ENCODE assay signal across 8 mouse cellular contexts in the genomic region with DNA sequence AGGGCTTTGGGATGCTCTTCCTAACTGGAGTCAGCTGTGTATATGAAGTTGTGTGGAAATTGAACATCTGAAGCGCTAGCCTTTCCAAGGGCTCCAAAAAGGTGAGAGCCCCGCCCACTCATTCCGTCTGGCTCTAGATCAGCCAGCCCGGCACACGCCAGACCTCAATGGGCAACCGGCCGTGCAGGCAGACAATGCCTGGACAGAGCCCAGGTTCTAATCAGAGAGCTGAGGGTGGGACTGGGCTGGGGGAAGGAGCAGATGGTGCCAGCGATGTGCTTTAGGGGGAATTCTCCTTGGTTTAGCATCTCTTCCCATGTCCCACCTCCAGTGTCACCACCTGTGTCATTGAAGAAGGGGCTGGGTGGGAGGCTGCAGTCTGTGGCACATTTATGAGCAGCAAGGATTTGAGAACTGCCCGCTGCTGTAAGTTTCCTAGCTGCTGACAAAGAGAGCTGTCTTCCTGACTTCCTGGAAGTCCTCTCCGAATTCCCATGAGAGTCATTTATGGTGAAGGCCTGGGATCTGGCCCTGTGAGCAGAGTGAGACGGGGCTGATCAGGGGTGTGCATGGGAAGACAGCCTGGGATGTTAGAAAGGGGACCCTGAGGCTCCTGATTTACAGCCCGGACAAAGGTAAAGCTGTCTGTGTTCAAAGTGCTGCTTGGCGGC. TPM values are rescaled to one million over a fixed set of nuclear protein-coding genes. Genes with fewer than 3 reads are reported as not detected.
DNase-seq lines count a peak whose midpoint lies in the region; ATAC-seq and TF ChIP-seq lines count a peak whose summit lies in the region.

No protein-coding gene starts in this region.

- no peak for ATAC-seq in intestine, embryonic 14.5 days (replicated peaks; ENCODE audit: low FRiP score, low TSS enrichment, low read depth)
- ATAC-seq in midbrain, embryonic 11.5 days (ENCODE audit: low FRiP score), result no peak

- H3K4me3 ChIP-seq in spleen, adult 2 months (ENCODE audit: extremely low read depth, insufficient read depth, insufficient read length), result peak overlapping the region; percentile 96; the same call in 1 of the 2 replicates
- H3K4me3 ChIP-seq in forebrain, embryonic 10.5 days, result peak overlapping the region; percentile 92; the same call in 1 of the 2 replicates
- 0 out of 2 replicates have a peak overlapping the region, but pooled peaks have one; percentile 3 for H3K4me3 ChIP-seq in intestine, embryonic 14.5 days (ENCODE audit: low read depth, low read length)
- peak overlapping the region; percentile 57 for H3K4me3 ChIP-seq in midbrain, embryonic 11.5 days (ENCODE audit: low read depth, low read length)

- no peak overlapping the region for H3K9ac ChIP-seq in intestine, embryonic 14.5 days (ENCODE audit: low read length)
- 0 out of 2 replicates have a peak overlapping the region, but pooled peaks have one; percentile 21 for H3K9ac ChIP-seq in midbrain, embryonic 11.5 days (ENCODE audit: low read length)

- peaks cover 2% of the 10 kb centered on the region; the same call in 1 of the 2 replicates for H3K36me3 ChIP-seq in spleen, adult 2 months (ENCODE audit: control insufficient read depth, insufficient read depth, low read length)
- H3K36me3 ChIP-seq in forebrain, embryonic 10.5 days (replicated peaks), result no peaks in the 10 kb centered on the region
- no peaks in the 10 kb centered on the region for H3K36me3 ChIP-seq in intestine, embryonic 14.5 days (ENCODE audit: control insufficient read depth, insufficient read depth, low read length)
- H3K36me3 ChIP-seq in midbrain, embryonic 11.5 days (ENCODE audit: control insufficient read depth, insufficient read depth, low read length), result no peaks in the 10 kb centered on the region

- 67% methylated on average over 13 of the region's 13 CpGs for WGBS in spleen, adult 2 months
- 36% methylated on average over 13 of the region's 13 CpGs for WGBS in forebrain, embryonic 10.5 days
- 49% methylated on average over 13 of the region's 13 CpGs for WGBS in intestine, embryonic 14.5 days
- 40% methylated on average over 13 of the region's 13 CpGs for WGBS in midbrain, embryonic 11.5 days

- DNase-seq in spleen, adult 2 months (ENCODE audit: low read depth in 1 of 2, low spot score in 2 of 2), result no peak
- DNase-seq in spleen, postnatal 4 days (ENCODE audit: low spot score in 2 of 2), result no peak
- DNase-seq in forebrain, embryonic 10.5 days (ENCODE audit: extremely low spot score, low spot score), result no peak
- no peak for DNase-seq in intestine, embryonic 14.5 days (ENCODE audit: low spot score)
- DNase-seq in midbrain, embryonic 11.5 days (ENCODE audit: low spot score, missing footprints), result no peak
- DNase-seq in layer of hippocampus, adult 8-10 months (ENCODE audit: low spot score in 2 of 2), result no peak
- DNase-seq in adrenal gland, adult 2 months, result no peak
- no peak for DNase-seq in spleen, postnatal 14 days (ENCODE audit: low spot score in 2 of 2)

- H3K4me2 ChIP-seq in intestine, embryonic 14.5 days (ENCODE audit: low read length), result peak overlapping the region; percentile 53
- H3K4me2 ChIP-seq in midbrain, embryonic 11.5 days, result peak overlapping the region; percentile 60

- no peaks in the 10 kb centered on the region for H3K27me3 ChIP-seq in spleen, adult 2 months (ENCODE audit: control insufficient read depth, insufficient read depth, low read length)
- peaks cover 80% of the 10 kb centered on the region for H3K27me3 ChIP-seq in forebrain, embryonic 10.5 days (ENCODE audit: poor library complexity, severe bottlenecking)
- no peaks in the 10 kb centered on the region for H3K27me3 ChIP-seq in intestine, embryonic 14.5 days (replicated peaks; ENCODE audit: control insufficient read depth, insufficient read depth, low read length)
- H3K27me3 ChIP-seq in midbrain, embryonic 11.5 days (ENCODE audit: control insufficient read depth, insufficient read depth, low read length), result peaks cover 7% of the 10 kb centered on the region; the same call in 1 of the 2 replicates

- peak overlapping the region; percentile 97 for H3K27ac ChIP-seq in spleen, adult 2 months (ENCODE audit: insufficient read depth, low read length)
- H3K27ac ChIP-seq in forebrain, embryonic 10.5 days, result peak overlapping the region; percentile 92; the same call in 1 of the 2 replicates
- no peak overlapping the region for H3K27ac ChIP-seq in intestine, embryonic 14.5 days (ENCODE audit: low read depth)
- H3K27ac ChIP-seq in midbrain, embryonic 11.5 days (ENCODE audit: low read depth, low read length), result no peak overlapping the region

- H3K9me3 ChIP-seq in forebrain, embryonic 10.5 days, result no peaks in the 10 kb centered on the region
- no peaks in the 10 kb centered on the region for H3K9me3 ChIP-seq in intestine, embryonic 14.5 days (ENCODE audit: control insufficient read depth, low read length)
- H3K9me3 ChIP-seq in midbrain, embryonic 11.5 days (ENCODE audit: control insufficient read depth, low read length), result no peaks in the 10 kb centered on the region

- TF ChIP-seq POLR2A in spleen, adult 2 months (IDR thresholded peaks at IDR 0.05; ENCODE audit: low read depth, low read length), result no peak

- no peak for TF ChIP-seq CTCF in spleen, adult 2 months (IDR thresholded peaks at IDR 0.05; ENCODE audit: extremely low read depth, insufficient read depth, insufficient read length, insufficient replicate concordance)

- H3K4me1 ChIP-seq in spleen, adult 2 months (ENCODE audit: control insufficient read depth, insufficient read depth, insufficient read length), result peaks cover 65% of the 10 kb centered on the region
- peaks cover 98% of the 10 kb centered on the region for H3K4me1 ChIP-seq in forebrain, embryonic 10.5 days
- H3K4me1 ChIP-seq in intestine, embryonic 14.5 days (replicated peaks; ENCODE audit: control insufficient read depth, insufficient read depth, low read length), result peaks cover 87% of the 10 kb centered on the region
- H3K4me1 ChIP-seq in midbrain, embryonic 11.5 days (ENCODE audit: control insufficient read depth, insufficient read depth, low read length), result peaks cover 48% of the 10 kb centered on the region

RNA-seq across cellular contexts. Expression of a gene that starts 2.5 kb away (rescaled TPM):
- polyA plus RNA-seq in spleen, adult 2 months (2012; rRNA removed), result 79.2 and 111 TPM in 2 replicates
- 5.8 and 8.8 TPM in 2 replicates for polyA plus RNA-seq in forebrain, embryonic 10.5 days (2016; fragmentation: Nextera tagmentation; extraction: Ambion mirVana)
- 5.1 and 5.6 TPM in 2 replicates for polyA plus RNA-seq in intestine, embryonic 14.5 days (2014; fragmentation: Nextera tagmentation; extraction: Ambion mirVana)
- polyA plus RNA-seq in midbrain, embryonic 11.5 days (2014; fragmentation: Nextera tagmentation; extraction: Ambion mirVana), result 11.9 and 12.9 TPM in 2 replicates
- total RNA-seq in layer of hippocampus, adult 8-10 months (2022), result 10 to 100 TPM; 42.0 to 44.3 (median 42.9) TPM
- 1 to 10 TPM; 2.2 to 5.1 TPM for total RNA-seq in adrenal gland, adult 2 months (2021)
- polyA plus RNA-seq in adrenal gland, adult 2 months (2012; rRNA removed), result 4.5 and 6.5 TPM in 2 replicates

Comparison
In these comparisons a context has a peak if more than half of its experiments do, and no peak if none do; other contexts are left out.
1. H3K27ac ChIP-seq: peak in spleen, adult 2 months (single experiment) and forebrain, embryonic 10.5 days (single experiment); none in intestine, embryonic 14.5 days (single experiment) and midbrain, embryonic 11.5 days (single experiment).
2. H3K4me3 ChIP-seq: peak in every context shown above with its lines; median percentile 96 in spleen, adult 2 months; 92 in forebrain, embryonic 10.5 days; 57 in midbrain, embryonic 11.5 days; 3 in intestine, embryonic 14.5 days.